Comparison of ENCODE assay signal across 17 mouse cellular contexts in the genomic region with DNA sequence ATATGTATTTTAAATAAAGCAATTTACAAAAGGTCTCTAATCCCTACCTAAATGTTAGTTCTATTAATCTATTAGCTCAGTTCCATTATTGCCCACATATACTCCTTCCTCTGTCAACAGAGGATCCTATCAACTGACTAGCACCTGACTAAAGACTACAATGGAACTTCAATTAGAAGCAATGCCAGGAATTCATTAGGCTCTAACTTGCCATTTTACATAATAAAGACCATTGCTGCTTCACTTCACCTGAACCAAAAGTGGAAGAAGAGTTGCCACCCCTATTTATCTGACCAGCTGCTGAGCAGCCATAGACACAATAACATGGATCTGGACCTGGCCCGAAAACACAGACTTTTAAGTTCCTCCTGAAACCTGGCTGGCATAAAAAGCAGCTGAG. TPM values are rescaled to one million over a fixed set of nuclear protein-coding genes. Genes with fewer than 3 reads are reported as not detected.
A peak's percentile ranks its signal among the peaks of the same experiment; 100 is the strongest.
DNase-seq lines count a peak whose midpoint lies in the region; ATAC-seq and TF ChIP-seq lines count a peak whose summit lies in the region.
"Had no signal": no experiment of that assay in that cellular context is flagged by ENCODE, and none has a peak within 500 bp of the region (broad histone marks: within the 10 kb centered on the region; RNA-seq: fewer than 3 reads in every experiment).

No protein-coding gene starts in this region.

- intact Hi-C loops in heart, adult 2 months (cut with DNase I), result loop anchor here (10.0 kb wide), 1 partner anchor 462 kb away; a partner anchor contains a TSS

- 0 out of 2 replicates have a peak overlapping the region, but pooled peaks have one; percentile 15 for H3K4me2 ChIP-seq in forebrain, embryonic 12.5 days
- no peak overlapping the region for H3K4me2 ChIP-seq in forebrain, postnatal 0 days (ENCODE audit: low read depth)
- H3K4me2 ChIP-seq in liver, embryonic 11.5 days, result peak overlapping the region; percentile 81; the same call in 1 of the 2 replicates
- peak overlapping the region; percentile 85; the same call in 1 of the 2 replicates for H3K4me2 ChIP-seq in liver, embryonic 12.5 days
- 0 out of 2 replicates have a peak overlapping the region, but pooled peaks have one; percentile 81 for H3K4me2 ChIP-seq in stomach, embryonic 14.5 days (replicated peaks; ENCODE audit: low read depth, low read length)
- H3K4me2 ChIP-seq: forebrain, embryonic 15.5 days had no signal

- no peak for TF ChIP-seq POLR2A in heart, adult 2 months (IDR thresholded peaks at IDR 0.05; ENCODE audit: insufficient read depth, low read depth, low read length)

- no peaks in the 10 kb centered on the region for H3K27me3 ChIP-seq in forebrain, embryonic 12.5 days
- no peaks in the 10 kb centered on the region for H3K27me3 ChIP-seq in forebrain, postnatal 0 days (ENCODE audit: insufficient read depth, low read length)
- no peaks in the 10 kb centered on the region for H3K27me3 ChIP-seq in liver, embryonic 11.5 days (replicated peaks; ENCODE audit: control insufficient read depth, insufficient read depth, low read length)
- no peaks in the 10 kb centered on the region for H3K27me3 ChIP-seq in liver, embryonic 12.5 days (replicated peaks)
- no peaks in the 10 kb centered on the region for H3K27me3 ChIP-seq in stomach, embryonic 14.5 days (ENCODE audit: control insufficient read depth, insufficient read depth, low read length)
- no peaks in the 10 kb centered on the region for H3K27me3 ChIP-seq in heart, adult 2 months (ENCODE audit: control insufficient read depth, insufficient read depth, low read length)
- H3K27me3 ChIP-seq: embryonic facial prominence, embryonic 15.5 days; forebrain, embryonic 15.5 days; limb, embryonic 12.5 days had no signal

- H3K9me3 ChIP-seq in forebrain, embryonic 12.5 days, result no peaks in the 10 kb centered on the region
- no peaks in the 10 kb centered on the region for H3K9me3 ChIP-seq in forebrain, postnatal 0 days (ENCODE audit: low read length)
- no peaks in the 10 kb centered on the region for H3K9me3 ChIP-seq in liver, embryonic 11.5 days (ENCODE audit: control insufficient read depth, low read length)
- H3K9me3 ChIP-seq in liver, embryonic 12.5 days (replicated peaks), result no peaks in the 10 kb centered on the region
- no peaks in the 10 kb centered on the region for H3K9me3 ChIP-seq in stomach, embryonic 14.5 days (ENCODE audit: control insufficient read depth, low read depth, low read length)
- H3K9me3 ChIP-seq: embryonic facial prominence, embryonic 15.5 days; forebrain, embryonic 15.5 days; limb, embryonic 12.5 days had no signal

- no peak overlapping the region for H3K27ac ChIP-seq in forebrain, embryonic 12.5 days
- H3K27ac ChIP-seq in forebrain, postnatal 0 days (ENCODE audit: low read depth, low read length), result no peak overlapping the region
- H3K27ac ChIP-seq in liver, embryonic 11.5 days (ENCODE audit: low read depth, low read length), result no peak overlapping the region
- no peak overlapping the region for H3K27ac ChIP-seq in liver, embryonic 12.5 days
- H3K27ac ChIP-seq in stomach, embryonic 14.5 days (ENCODE audit: low read length), result no peak overlapping the region
- no peak overlapping the region for H3K27ac ChIP-seq in heart, adult 2 months
- H3K27ac ChIP-seq: embryonic facial prominence, embryonic 15.5 days; forebrain, embryonic 15.5 days; limb, embryonic 12.5 days had no signal

- no peak overlapping the region for H3K4me3 ChIP-seq in forebrain, embryonic 12.5 days (replicated peaks)
- H3K4me3 ChIP-seq in forebrain, postnatal 0 days (ENCODE audit: low read depth, low read length), result no peak overlapping the region
- H3K4me3 ChIP-seq in liver, embryonic 11.5 days (ENCODE audit: low read depth, low read length), result no peak overlapping the region
- H3K4me3 ChIP-seq in liver, embryonic 12.5 days, result no peak overlapping the region
- H3K4me3 ChIP-seq in stomach, embryonic 14.5 days (ENCODE audit: low read depth, low read length), result no peak overlapping the region
- H3K4me3 ChIP-seq in heart, adult 2 months, result no peak overlapping the region
- H3K4me3 ChIP-seq: limb, embryonic 12.5 days had no signal

- peaks cover 40% of the 10 kb centered on the region for H3K36me3 ChIP-seq in forebrain, embryonic 12.5 days (replicated peaks)
- peaks cover 39% of the 10 kb centered on the region for H3K36me3 ChIP-seq in forebrain, postnatal 0 days (ENCODE audit: insufficient read depth)
- H3K36me3 ChIP-seq in liver, embryonic 11.5 days (ENCODE audit: control insufficient read depth, insufficient read depth, low read length), result peaks cover 30% of the 10 kb centered on the region
- peaks cover 41% of the 10 kb centered on the region for H3K36me3 ChIP-seq in liver, embryonic 12.5 days
- H3K36me3 ChIP-seq in stomach, embryonic 14.5 days (ENCODE audit: control insufficient read depth, insufficient read depth, low read length), result peaks cover 36% of the 10 kb centered on the region
- H3K36me3 ChIP-seq in heart, adult 2 months (ENCODE audit: control insufficient read depth, insufficient read depth, low read length), result peaks cover 3% of the 10 kb centered on the region; the same call in 1 of the 2 replicates

- H3K79me2 ChIP-seq in heart, adult 2 months (replicated peaks; ENCODE audit: control insufficient read depth, insufficient read depth, low read length), result peaks cover 3% of the 10 kb centered on the region; the same call in 1 of the 2 replicates

- no peak for DNase-seq in forebrain, postnatal 0 days
- DNase-seq in liver, embryonic 11.5 days (ENCODE audit: low spot score), result no peak
- DNase-seq in liver, result no peak
- no peak for DNase-seq in cerebellum, adult 9-10 months
- DNase-seq in heart, adult 2 months, result no peak
- DNase-seq: adrenal gland, adult 2 months; cerebellum, adult 18-20 months; heart, postnatal 14 days; kidney, adult 9 months; kidney, postnatal 4 days; lung, postnatal 10 days had no signal

- peaks cover 31% of the 10 kb centered on the region for H3K4me1 ChIP-seq in forebrain, embryonic 12.5 days
- H3K4me1 ChIP-seq in forebrain, postnatal 0 days (ENCODE audit: insufficient read depth), result peaks cover 21% of the 10 kb centered on the region
- peaks cover 29% of the 10 kb centered on the region for H3K4me1 ChIP-seq in liver, embryonic 11.5 days (replicated peaks; ENCODE audit: control insufficient read depth, insufficient read depth, low read length)
- peaks cover 43% of the 10 kb centered on the region for H3K4me1 ChIP-seq in liver, embryonic 12.5 days
- peaks cover 22% of the 10 kb centered on the region; the same call in 1 of the 2 replicates for H3K4me1 ChIP-seq in stomach, embryonic 14.5 days (ENCODE audit: control insufficient read depth, insufficient read depth, low read length)
- peaks cover 12% of the 10 kb centered on the region for H3K4me1 ChIP-seq in heart, adult 2 months (ENCODE audit: control insufficient read depth, insufficient read depth, low read length)

- TF ChIP-seq CTCF in forebrain, postnatal 0 days (IDR thresholded peaks at IDR 0.05; ENCODE audit: low read depth), result no peak
- TF ChIP-seq CTCF in heart, adult 2 months (IDR thresholded peaks at IDR 0.05), result no peak

- H3K9ac ChIP-seq in forebrain, embryonic 12.5 days, result no peak overlapping the region; the same call in 1 of the 2 replicates
- no peak overlapping the region for H3K9ac ChIP-seq in forebrain, postnatal 0 days
- no peak overlapping the region for H3K9ac ChIP-seq in liver, embryonic 11.5 days (ENCODE audit: low read depth, low read length)
- H3K9ac ChIP-seq in liver, embryonic 12.5 days, result no peak overlapping the region; the same call in 1 of the 2 replicates
- H3K9ac ChIP-seq in stomach, embryonic 14.5 days (replicated peaks; ENCODE audit: low read depth, low read length), result 0 out of 2 replicates have a peak overlapping the region, but pooled peaks have one; percentile 6
- H3K9ac ChIP-seq in heart, adult 2 months (ENCODE audit: low read depth, low read length), result no peak overlapping the region
- H3K9ac ChIP-seq: embryonic facial prominence, embryonic 15.5 days; forebrain, embryonic 15.5 days; limb, embryonic 12.5 days had no signal

- no peak for TF ChIP-seq EP300 in heart, adult 2 months (IDR thresholded peaks at IDR 0.05; ENCODE audit: insufficient read depth, low read depth, low read length)

- no peak for ATAC-seq in forebrain, embryonic 12.5 days (ENCODE audit: low FRiP score)
- no peak for ATAC-seq in forebrain, postnatal 0 days
- no peak for ATAC-seq in liver, embryonic 11.5 days (replicated peaks; ENCODE audit: low FRiP score)
- no peak for ATAC-seq in liver, embryonic 12.5 days
- no peak for ATAC-seq in stomach, embryonic 14.5 days (ENCODE audit: insufficient number of reproducible peaks, insufficient read depth, low FRiP score, low read depth)
- ATAC-seq: forebrain, embryonic 15.5 days had no signal

- WGBS in forebrain, embryonic 12.5 days, result 50% methylated on average over 1 of the region's 1 CpGs
- WGBS in forebrain, postnatal 0 days, result 31% methylated on average over 1 of the region's 1 CpGs
- WGBS in liver, embryonic 11.5 days, result 87% methylated on average over 1 of the region's 1 CpGs
- WGBS in liver, embryonic 12.5 days (ENCODE audit: insufficient replicate concordance), result 70% methylated on average over 1 of the region's 1 CpGs
- WGBS in stomach, embryonic 14.5 days, result 84% methylated on average over 1 of the region's 1 CpGs
- 92% methylated on average over 1 of the region's 1 CpGs for WGBS in heart, adult 2 months

RNA-seq across cellular contexts. Expression of a gene that starts 2.2 kb away (rescaled TPM):
- 30.0 and 33.9 TPM in 2 replicates for polyA plus RNA-seq in forebrain, embryonic 12.5 days (2016; fragmentation: Nextera tagmentation; extraction: Ambion mirVana)
- total RNA-seq in forebrain, postnatal 0 days (2014; rRNA removed), result 52.6 and 65.6 TPM in 2 replicates
- 9.0 and 10.9 TPM in 2 replicates for polyA plus RNA-seq in forebrain, postnatal 0 days (2015; fragmentation: Nextera tagmentation; extraction: Ambion mirVana)
- 33.7 TPM in 2 replicates for polyA plus RNA-seq in liver, embryonic 11.5 days (2014; fragmentation: Nextera tagmentation; extraction: Ambion mirVana)
- polyA plus RNA-seq in liver, embryonic 12.5 days (2016; fragmentation: Nextera tagmentation; extraction: Ambion mirVana), result 13.0 and 14.4 TPM in 2 replicates
- polyA plus RNA-seq in stomach, embryonic 14.5 days (2014; fragmentation: Nextera tagmentation; extraction: Ambion mirVana), result 33.4 and 37.7 TPM in 2 replicates
- 10 to 100 TPM; 36.3 to 40.4 TPM for total RNA-seq in heart, adult 2 months (2021)
- 37.5 and 50.1 TPM in 2 replicates for polyA plus RNA-seq in heart, adult 2 months (2012; rRNA removed)

RNA-seq across cellular contexts. Expression of a gene that starts 33.8 kb away (rescaled TPM):
- 29.2 and 30.6 TPM in 2 replicates for polyA plus RNA-seq in forebrain, embryonic 12.5 days (2016; fragmentation: Nextera tagmentation; extraction: Ambion mirVana)
- total RNA-seq in forebrain, postnatal 0 days (2014; rRNA removed), result 24.1 and 26.6 TPM in 2 replicates
- 8.9 and 12.6 TPM in 2 replicates for polyA plus RNA-seq in forebrain, postnatal 0 days (2015; fragmentation: Nextera tagmentation; extraction: Ambion mirVana)
- 17.7 and 19.2 TPM in 2 replicates for polyA plus RNA-seq in liver, embryonic 11.5 days (2014; fragmentation: Nextera tagmentation; extraction: Ambion mirVana)
- polyA plus RNA-seq in liver, embryonic 12.5 days (2016; fragmentation: Nextera tagmentation; extraction: Ambion mirVana), result 10.1 and 12.3 TPM in 2 replicates
- 20.0 and 24.0 TPM in 2 replicates for polyA plus RNA-seq in stomach, embryonic 14.5 days (2014; fragmentation: Nextera tagmentation; extraction: Ambion mirVana)
- 10 to 100 TPM; 15.8 to 16.3 TPM for total RNA-seq in heart, adult 2 months (2021)
- polyA plus RNA-seq in heart, adult 2 months (2012; rRNA removed), result 22.1 and 23.6 TPM in 2 replicates

RNA-seq across cellular contexts. Expression of a gene that starts 53.7 kb away (rescaled TPM):
- 120 and 123 TPM in 2 replicates for polyA plus RNA-seq in forebrain, embryonic 12.5 days (2016; fragmentation: Nextera tagmentation; extraction: Ambion mirVana)
- 66.0 and 74.3 TPM in 2 replicates for total RNA-seq in forebrain, postnatal 0 days (2014; rRNA removed)
- 76.1 and 85.7 TPM in 2 replicates for polyA plus RNA-seq in forebrain, postnatal 0 days (2015; fragmentation: Nextera tagmentation; extraction: Ambion mirVana)
- 147 and 150 TPM in 2 replicates for polyA plus RNA-seq in liver, embryonic 11.5 days (2014; fragmentation: Nextera tagmentation; extraction: Ambion mirVana)
- 108 and 110 TPM in 2 replicates for polyA plus RNA-seq in liver, embryonic 12.5 days (2016; fragmentation: Nextera tagmentation; extraction: Ambion mirVana)
- 83.2 and 86.5 TPM in 2 replicates for polyA plus RNA-seq in stomach, embryonic 14.5 days (2014; fragmentation: Nextera tagmentation; extraction: Ambion mirVana)
- 100 to 1,000 TPM; 139 to 160 TPM for total RNA-seq in heart, adult 2 months (2021)
- 69.1 and 123 TPM in 2 replicates for polyA plus RNA-seq in heart, adult 2 months (2012; rRNA removed)

RNA-seq across cellular contexts. Expression of a gene that starts 53.7 kb away (rescaled TPM):
- 167 and 173 TPM in 2 replicates for polyA plus RNA-seq in forebrain, embryonic 12.5 days (2016; fragmentation: Nextera tagmentation; extraction: Ambion mirVana)
- 160 and 179 TPM in 2 replicates for total RNA-seq in forebrain, postnatal 0 days (2014; rRNA removed)
- 146 and 152 TPM in 2 replicates for polyA plus RNA-seq in forebrain, postnatal 0 days (2015; fragmentation: Nextera tagmentation; extraction: Ambion mirVana)
- 94.4 and 95.7 TPM in 2 replicates for polyA plus RNA-seq in liver, embryonic 11.5 days (2014; fragmentation: Nextera tagmentation; extraction: Ambion mirVana)
- 74.9 and 76.2 TPM in 2 replicates for polyA plus RNA-seq in liver, embryonic 12.5 days (2016; fragmentation: Nextera tagmentation; extraction: Ambion mirVana)
- polyA plus RNA-seq in stomach, embryonic 14.5 days (2014; fragmentation: Nextera tagmentation; extraction: Ambion mirVana), result 102 and 117 TPM in 2 replicates
- total RNA-seq in heart, adult 2 months (2021), result 10 to 100 TPM; 40.5 to 46.9 TPM
- polyA plus RNA-seq in heart, adult 2 months (2012; rRNA removed), result 59.7 and 85.6 TPM in 2 replicates
